Mouse (Mus musculus): ENCODE results near the gene Gfer. TPM values are rescaled to one million over a fixed set of nuclear protein-coding genes. Genes with fewer than 3 reads are reported as not detected.

Gfer gene
- total and polyA plus RNA-seq, 3 experiments = 14.0 to 21.5 (median 20.3) TPM

DNA sequence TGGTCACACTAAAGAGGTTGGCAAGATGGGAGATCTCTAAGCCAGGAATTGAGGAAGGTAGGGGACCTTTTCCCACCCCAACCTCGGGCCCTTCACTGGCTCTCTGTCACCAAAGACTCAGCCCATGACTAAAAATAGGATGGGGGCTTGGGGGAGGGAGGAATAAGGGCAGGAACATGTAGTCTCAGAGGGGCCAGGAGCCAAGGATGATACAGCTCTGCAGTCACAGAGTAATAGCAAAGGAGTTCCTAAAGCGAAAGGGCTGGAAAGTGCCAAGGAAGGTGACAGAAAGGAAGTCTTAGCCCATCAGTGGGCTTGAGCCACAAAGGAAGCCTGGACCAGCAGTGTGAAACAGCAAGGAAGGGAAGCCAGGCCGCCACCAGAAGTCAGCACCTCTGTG lies 44.1 kb downstream of the Gfer start:
- TF ChIP-seq CTCF (IDR thresholded peaks at IDR 0.05) (no peak), EP300 (IDR thresholded peaks at IDR 0.05; ENCODE audit: insufficient read depth, low read depth, low read length) (no peak), POLR2A (IDR thresholded peaks at IDR 0.05; ENCODE audit: insufficient read depth, low read depth, low read length) (no peak)
- peaks cover 8% of the 10 kb centered on the region for H3K4me1 ChIP-seq (ENCODE audit: control insufficient read depth, insufficient read depth, low read length)
- no peak overlapping the region for H3K9ac ChIP-seq (ENCODE audit: low read depth, low read length)
- H3K79me2 ChIP-seq (replicated peaks; ENCODE audit: control insufficient read depth, insufficient read depth, low read length) = peaks cover 3% of the 10 kb centered on the region
- no peaks in the 10 kb centered on the region for H3K36me3 ChIP-seq (ENCODE audit: control insufficient read depth, insufficient read depth, low read length)
- DNase-seq = no peak
- H3K4me3 ChIP-seq = no peak overlapping the region
- no peaks in the 10 kb centered on the region for H3K27me3 ChIP-seq (ENCODE audit: control insufficient read depth, insufficient read depth, low read length)
- 29% methylated on average over 3 of the region's 3 CpGs for WGBS
- intact Hi-C loops (cut with DNase I) = loop anchor here (5.0 kb wide), 2 partner anchors 55 to 125 kb away; partner anchors contain the start of gene Traf7
- peak overlapping the region; percentile 31 for H3K27ac ChIP-seq

DNA sequence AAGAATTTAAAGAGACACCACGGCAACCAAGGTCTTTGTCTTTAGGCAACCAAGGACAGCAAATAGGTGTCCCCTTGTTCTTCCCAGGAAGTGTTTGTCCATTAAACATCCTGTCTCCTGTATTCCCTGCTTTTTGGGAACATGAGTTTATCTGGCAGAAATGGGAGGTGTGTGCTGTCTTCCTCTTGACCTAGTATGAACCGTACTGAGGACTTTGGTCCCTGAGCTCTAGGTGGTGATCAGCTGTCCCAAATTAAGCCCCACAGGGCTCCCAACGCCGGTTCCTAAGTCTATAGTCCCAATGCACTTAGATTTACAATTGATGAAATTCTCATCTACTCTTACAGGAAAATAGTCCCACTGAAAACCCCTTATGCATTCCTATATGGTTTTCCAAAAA lies 45.2 kb downstream of the Gfer start:
- H3K36me3 ChIP-seq (ENCODE audit: control insufficient read depth, insufficient read depth, low read length) = no peaks in the 10 kb centered on the region
- no peaks in the 10 kb centered on the region for H3K27me3 ChIP-seq (ENCODE audit: control insufficient read depth, insufficient read depth, low read length)
- 62% methylated on average over 4 of the region's 4 CpGs for WGBS
- peak overlapping the region; percentile 75; the same call in 1 of the 2 replicates for H3K9ac ChIP-seq (ENCODE audit: low read depth, low read length)
- no peak for DNase-seq
- peak overlapping the region; percentile 98 for H3K27ac ChIP-seq
- peaks cover 3% of the 10 kb centered on the region for H3K79me2 ChIP-seq (replicated peaks; ENCODE audit: control insufficient read depth, insufficient read depth, low read length)
- intact Hi-C loops (cut with DNase I) = loop anchor here (1.0 to 5.0 kb wide), 3 partner anchors 18 to 123 kb away; partner anchors contain the start of genes Nthl1, Traf7 and Tsc2
- H3K4me1 ChIP-seq (ENCODE audit: control insufficient read depth, insufficient read depth, low read length) = peaks cover 8% of the 10 kb centered on the region
- TF ChIP-seq EP300 (IDR thresholded peaks at IDR 0.05; ENCODE audit: insufficient read depth, low read depth, low read length) (no peak), CTCF (IDR thresholded peaks at IDR 0.05) (no peak), POLR2A (IDR thresholded peaks at IDR 0.05; ENCODE audit: insufficient read depth, low read depth, low read length) (no peak)
- H3K4me3 ChIP-seq = peak overlapping the region; percentile 97

DNA sequence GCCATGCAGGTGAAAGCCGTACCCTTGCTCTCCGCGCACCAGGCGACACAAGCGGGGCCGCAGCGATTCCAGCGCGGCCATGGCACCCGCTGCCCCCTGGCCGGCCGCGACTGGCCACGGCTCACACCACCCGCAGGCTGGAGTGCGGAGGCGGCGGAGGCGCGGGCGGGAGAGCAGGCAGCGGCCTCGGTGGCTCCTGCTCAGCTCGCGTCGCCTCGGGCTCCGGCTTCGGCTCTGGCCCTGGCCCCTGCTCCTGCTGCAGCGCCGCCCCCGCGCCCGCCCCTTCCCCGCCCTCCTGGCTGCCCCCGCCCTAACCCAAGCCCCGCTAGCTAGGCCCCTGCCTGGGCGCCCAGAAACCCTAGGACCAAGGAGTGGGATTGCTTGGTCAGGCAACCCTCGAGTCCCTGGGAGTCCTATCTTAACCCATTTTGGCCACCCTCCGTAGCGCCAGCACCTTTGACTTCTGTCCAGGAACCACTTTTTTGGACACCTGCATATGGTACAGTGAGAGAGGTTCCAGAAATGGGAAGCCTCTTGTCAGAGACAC lies 45.8 kb downstream of the Gfer start, which contains the start of gene Slc9a3r2:
Slc9a3r2 (minus strand) TSS at position 258 of the 547 bp plus-strand sequence.
- H3K79me2 ChIP-seq (replicated peaks; ENCODE audit: control insufficient read depth, insufficient read depth, low read length) = peaks cover 3% of the 10 kb centered on the region
- H3K27me3 ChIP-seq (ENCODE audit: control insufficient read depth, insufficient read depth, low read length) = no peaks in the 10 kb centered on the region
- 1% methylated on average over 35 of the region's 41 CpGs for WGBS

DNA sequence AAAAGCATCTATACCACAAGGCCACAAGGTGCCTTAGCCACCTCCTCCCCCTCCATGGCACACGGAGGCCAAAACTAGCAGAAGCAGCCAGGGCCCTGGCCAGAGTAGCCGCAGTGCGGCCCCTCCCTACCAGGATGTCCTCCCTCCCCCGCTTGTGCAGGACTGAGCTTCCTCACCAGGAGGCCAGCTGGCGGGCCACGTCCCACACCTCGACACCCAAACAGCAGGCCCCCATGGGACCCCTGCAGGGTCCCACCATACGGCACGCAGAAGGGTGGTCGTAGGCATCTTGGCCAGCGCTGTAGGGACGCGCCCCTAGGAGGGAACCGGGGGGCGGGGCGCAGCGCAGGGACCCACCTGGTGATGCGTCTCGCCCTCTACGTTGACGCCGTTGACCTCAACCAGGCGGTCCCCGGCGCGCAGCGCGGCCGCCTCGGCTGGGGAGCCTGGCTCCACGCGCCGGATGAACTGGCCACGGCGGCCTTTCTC lies 46.3 kb downstream of the Gfer start:
- Histone ChIP-seq H3K27ac (peak overlapping the region; percentile 98), H3K36me3 (ENCODE audit: control insufficient read depth, insufficient read depth, low read length) (no peaks in the 10 kb centered on the region), H3K79me2 (replicated peaks; ENCODE audit: control insufficient read depth, insufficient read depth, low read length) (peaks cover 3% of the 10 kb centered on the region), H3K4me1 (ENCODE audit: control insufficient read depth, insufficient read depth, low read length) (peaks cover 12% of the 10 kb centered on the region), H3K27me3 (ENCODE audit: control insufficient read depth, insufficient read depth, low read length) (no peaks in the 10 kb centered on the region), H3K4me3 (peak overlapping the region; percentile 97), H3K9ac (ENCODE audit: low read depth, low read length) (peak overlapping the region; percentile 99)
- under 1% methylated on average over 35 of the region's 35 CpGs for WGBS
- intact Hi-C loops (cut with DNase I) = loop anchor here (1.0 to 10.0 kb wide), 4 partner anchors 17 to 425 kb away; partner anchors contain the start of genes Nthl1, Traf7 and Tsc2
- peak; percentile 80 to 82 for DNase-seq
- TF ChIP-seq POLR2A (IDR thresholded peaks at IDR 0.05; ENCODE audit: insufficient read depth, low read depth, low read length) (0 out of 2 replicates have a peak, but pooled peaks have one; percentile 35), CTCF (IDR thresholded peaks at IDR 0.05) (peak; percentile 43), EP300 (IDR thresholded peaks at IDR 0.05; ENCODE audit: insufficient read depth, low read depth, low read length) (no peak)

More for the DNA sequence above, 45.8 kb downstream of the Gfer start, which contains the start of gene Slc9a3r2:
- DNase-seq = peak; percentile 82 to 83
- Histone ChIP-seq H3K4me3 (peak within 1 kb of the TSS; percentile 97), H3K4me1 (ENCODE audit: control insufficient read depth, insufficient read depth, low read length) (peaks cover 11% of the 10 kb centered on the region), H3K9ac (ENCODE audit: low read depth, low read length) (peak within 1 kb of the TSS; percentile 99), H3K36me3 (ENCODE audit: control insufficient read depth, insufficient read depth, low read length) (no peaks in the 10 kb centered on the region), H3K27ac (peak within 1 kb of the TSS; percentile 98)
- TF ChIP-seq EP300 (IDR thresholded peaks at IDR 0.05; ENCODE audit: insufficient read depth, low read depth, low read length) (no peak), POLR2A (IDR thresholded peaks at IDR 0.05; ENCODE audit: insufficient read depth, low read depth, low read length) (peak; percentile 80)
- intact Hi-C loops (cut with DNase I) = loop anchor here (1.0 to 5.0 kb wide), 3 partner anchors 18 to 123 kb away; partner anchors contain the start of genes Nthl1, Traf7 and Tsc2

DNA sequence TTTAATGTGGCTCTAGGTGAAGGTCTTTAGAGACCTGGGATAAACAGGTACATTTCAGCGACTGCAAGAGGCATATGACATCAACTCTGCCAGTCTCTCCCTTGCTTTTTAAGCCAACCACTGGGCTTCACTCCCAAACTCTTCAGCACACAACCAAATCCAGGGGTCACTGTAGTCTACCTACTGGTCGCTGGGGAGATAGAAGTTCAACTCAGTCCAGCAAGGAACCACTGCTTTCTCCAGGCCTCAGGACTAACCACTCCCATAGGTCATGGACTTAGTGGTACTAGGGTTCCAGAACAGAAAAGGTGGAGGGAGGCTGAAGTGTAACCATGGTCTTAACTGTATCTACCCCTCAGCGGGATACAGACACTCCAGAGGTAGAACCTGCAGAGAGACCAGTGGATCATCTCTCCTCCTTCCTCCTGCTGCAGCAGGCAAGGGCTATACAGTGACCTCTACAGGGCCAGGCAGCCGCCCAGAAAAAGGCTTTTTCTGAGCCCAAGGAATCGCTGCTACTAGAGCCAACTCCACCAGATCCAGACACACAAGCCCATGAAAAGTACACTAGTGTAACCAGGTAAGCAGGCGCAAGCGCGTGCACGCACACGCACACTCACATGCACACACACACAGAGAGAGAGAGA lies 47.1 kb downstream of the Gfer start:
- Histone ChIP-seq H3K9ac (ENCODE audit: low read depth, low read length) (peak overlapping the region; percentile 99), H3K36me3 (ENCODE audit: control insufficient read depth, insufficient read depth, low read length) (no peaks in the 10 kb centered on the region), H3K4me1 (ENCODE audit: control insufficient read depth, insufficient read depth, low read length) (peaks cover 11% of the 10 kb centered on the region), H3K4me3 (peak overlapping the region; percentile 97), H3K27me3 (ENCODE audit: control insufficient read depth, insufficient read depth, low read length) (no peaks in the 10 kb centered on the region), H3K79me2 (replicated peaks; ENCODE audit: control insufficient read depth, insufficient read depth, low read length) (peaks cover 3% of the 10 kb centered on the region), H3K27ac (peak overlapping the region; percentile 98)
- WGBS = 48% methylated on average over 10 of the region's 10 CpGs
- intact Hi-C loops (cut with DNase I) = loop anchor here (10.0 kb wide), 1 partner anchor 426 kb away; no protein-coding TSS in a partner anchor
- no peak for TF ChIP-seq EP300 (IDR thresholded peaks at IDR 0.05; ENCODE audit: insufficient read depth, low read depth, low read length)
- no peak for TF ChIP-seq POLR2A (IDR thresholded peaks at IDR 0.05; ENCODE audit: insufficient read depth, low read depth, low read length)
- TF ChIP-seq CTCF (IDR thresholded peaks at IDR 0.05) = peak; percentile 10; the same call in 1 of the 2 replicates
- peak in 1 of 2 experiments; percentile 45 for DNase-seq
